Mouse (Mus musculus) cerebellum, postnatal 36 days (tissue): ENCODE measurements around the gene Arhgef10l.

ENCODE experiments used
- DNase-seq, 2 experiments: peaks; one replicate each; pipeline ENCODE4 v3.0.0; 2021 to 2022; ENCODE audit warnings: mixed read lengths in 2 of 2

Arhgef10l gene

GRCm38 (mm10) chr4:140630136-140630535 is 35.7 kb downstream of the Arhgef10l start:
- no peak for DNase-seq

- DNase-seq = no peak
Observed at GRCm38 (mm10) chr4:140628971-140629370, 36.8 kb downstream of the Arhgef10l start.

GRCm38 (mm10) chr4:140628412-140628943 is 37.3 kb downstream of the Arhgef10l start:
- peak; percentile 83 to 84 for DNase-seq

- no peak for DNase-seq
Observed at GRCm38 (mm10) chr4:140625651-140626525, 39.9 kb downstream of the Arhgef10l start.

- DNase-seq = no peak
Observed at GRCm38 (mm10) chr4:140624468-140625176, 41.2 kb downstream of the Arhgef10l start.

GRCm38 (mm10) chr4:140624087-140624467 is 41.7 kb downstream of the Arhgef10l start:
- DNase-seq = no peak

GRCm38 (mm10) chr4:140622819-140623218 is 43.0 kb downstream of the Arhgef10l start:
- DNase-seq = no peak

GRCm38 (mm10) chr4:140620496-140620895 is 45.3 kb downstream of the Arhgef10l start:
- DNase-seq = no peak

- peak; percentile 61 to 69 for DNase-seq
Observed at GRCm38 (mm10) chr4:140617391-140618385, 48.1 kb downstream of the Arhgef10l start.

- DNase-seq = no peak
Observed at GRCm38 (mm10) chr4:140616894-140617293, 48.9 kb downstream of the Arhgef10l start.

GRCm38 (mm10) chr4:140616196-140616595 is 49.6 kb downstream of the Arhgef10l start:
- DNase-seq = no peak

GRCm38 (mm10) chr4:140615771-140616170 is 50.0 kb downstream of the Arhgef10l start:
- DNase-seq = no peak

GRCm38 (mm10) chr4:140614553-140614952 is 51.3 kb downstream of the Arhgef10l start:
- no peak for DNase-seq

- DNase-seq = no peak
Observed at GRCm38 (mm10) chr4:140614145-140614544, 51.7 kb downstream of the Arhgef10l start.

GRCm38 (mm10) chr4:140610841-140611609 is 54.8 kb downstream of the Arhgef10l start:
- no peak for DNase-seq

- no peak for DNase-seq
Observed at GRCm38 (mm10) chr4:140608228-140608720, 57.5 kb downstream of the Arhgef10l start.

GRCm38 (mm10) chr4:140606779-140607178 is 59.0 kb downstream of the Arhgef10l start:
- no peak for DNase-seq

GRCm38 (mm10) chr4:140606197-140606596 is 59.6 kb downstream of the Arhgef10l start:
- DNase-seq = no peak

GRCm38 (mm10) chr4:140605790-140606189 is 60.0 kb downstream of the Arhgef10l start:
- no peak for DNase-seq

GRCm38 (mm10) chr4:140605247-140605646 is 60.6 kb downstream of the Arhgef10l start:
- no peak for DNase-seq

GRCm38 (mm10) chr4:140604541-140604940 is 61.3 kb downstream of the Arhgef10l start:
- no peak for DNase-seq
